Mouse (Mus musculus) layer of hippocampus, adult 9-11 months (tissue): ENCODE measurements around the gene Aspg.

Experiments used
- DNase-seq: peaks from one replicate; pipeline ENCODE4 v3.0.0; 2022

Aspg gene

GRCm38 (mm10) chr12:112153597-112153996, 47.1 kb downstream of the Aspg start:
- no peak for DNase-seq

- no peak for DNase-seq
Observed at GRCm38 (mm10) chr12:112154476-112154875, 48.0 kb downstream of the Aspg start.

GRCm38 (mm10) chr12:112155218-112156051, 49.0 kb downstream of the Aspg start:
- DNase-seq: no peak

- DNase-seq: no peak
Observed at GRCm38 (mm10) chr12:112156804-112157203, 50.3 kb downstream of the Aspg start.

- DNase-seq: no peak
Observed at GRCm38 (mm10) chr12:112158246-112158645, 51.8 kb downstream of the Aspg start.

- DNase-seq: no peak
Observed at GRCm38 (mm10) chr12:112158784-112159183, 52.3 kb downstream of the Aspg start.

- no peak for DNase-seq
Observed at GRCm38 (mm10) chr12:112163981-112164839, 57.7 kb downstream of the Aspg start.

- DNase-seq: no peak
Observed at GRCm38 (mm10) chr12:112164840-112165219, 58.4 kb downstream of the Aspg start.

- DNase-seq: no peak
Observed at GRCm38 (mm10) chr12:112169240-112169639, 62.8 kb downstream of the Aspg start.

- no peak for DNase-seq
Observed at GRCm38 (mm10) chr12:112170671-112171574, 64.4 kb downstream of the Aspg start.

- DNase-seq: no peak
Observed at GRCm38 (mm10) chr12:112171657-112172056, 65.2 kb downstream of the Aspg start.

GRCm38 (mm10) chr12:112172214-112172613, 65.7 kb downstream of the Aspg start:
- no peak for DNase-seq
